Mouse (Mus musculus) embryonic fibroblast, embryonic 13.5 days (primary cell): Measurements from ENCODE around the gene Diaph2.

Experiments
- CTCF ChIP-seq: IDR thresholded peaks from 2 replicates; pipeline ENCODE4 v1.5.1; 2011; ENCODE audit warnings: mild to moderate bottlenecking, control low read depth, low read length, moderate library complexity, borderline replicate concordance; ENCODE audit not compliant: insufficient read depth
- POLR2A ChIP-seq: IDR thresholded peaks from 2 replicates; pipeline ENCODE4 v1.6.1; 2011; ENCODE audit warnings: low read depth, mild to moderate bottlenecking, control low read depth, low read length, moderate library complexity

DNA sequence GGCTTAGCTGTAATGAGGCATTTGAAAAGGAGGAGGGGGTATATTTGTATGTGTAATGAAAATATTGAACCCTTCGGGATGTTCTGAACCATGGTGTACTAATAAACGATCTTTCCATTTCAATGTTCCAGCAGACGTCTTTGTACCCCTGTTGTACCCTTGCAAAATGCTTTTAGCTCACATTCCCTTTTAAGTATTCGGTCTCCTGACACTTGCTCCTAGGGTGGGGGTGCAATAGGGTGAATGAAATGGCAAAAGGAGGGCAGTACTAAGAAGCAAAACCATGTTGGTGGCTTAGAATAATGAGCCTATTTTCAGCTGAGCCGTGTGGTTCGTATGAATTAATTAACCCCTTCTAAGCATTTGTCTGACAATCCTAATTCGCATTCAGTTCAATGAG is 601.9 kb downstream of the Diaph2 start:
- TF ChIP-seq CTCF (no peak), POLR2A (no peak)
